Mouse (Mus musculus): ENCODE results near the gene Loxl1. TPM values are rescaled to one million over a fixed set of nuclear protein-coding genes. Genes with fewer than 3 reads are reported as not detected.
A peak's percentile ranks its signal among the peaks of the same experiment; 100 is the strongest.

Gene Loxl1
- polyA plus RNA-seq, 2 experiments = 0.80 to 1.2 TPM

DNA sequence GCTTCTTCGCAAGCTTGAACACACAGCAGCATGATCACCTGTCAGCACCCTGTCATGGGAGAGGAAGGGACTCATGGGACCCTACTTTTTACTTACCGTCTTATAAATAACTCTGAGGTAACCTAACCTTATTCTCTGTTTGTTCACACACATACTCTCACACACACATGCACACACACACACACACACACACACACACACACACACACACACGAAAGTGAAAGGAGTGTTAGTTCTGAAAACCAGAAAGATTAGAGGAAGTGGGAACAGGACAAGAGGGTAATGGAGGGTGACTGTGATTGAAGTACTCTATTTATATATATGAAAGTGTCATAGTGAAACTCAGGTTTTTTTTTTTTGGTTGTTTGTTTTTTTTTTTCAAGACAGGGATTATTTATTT lies 41.9 kb downstream of the Loxl1 start:
- 44% methylated on average over 3 of the region's 3 CpGs for WGBS (ENCODE audit: insufficient replicate concordance)
- H3K4me1 ChIP-seq (replicated peaks; ENCODE audit: control insufficient read depth in 2 of 2, insufficient read depth in 2 of 2, low read length in 1 of 2) = peaks cover 0 to 14% of the 10 kb centered on the region in 2 experiments; a peak in 2 of 4 replicates
- DNase-seq (ENCODE audit: low read depth in 3 of 3, low spot score in 3 of 3) = no peak

DNA sequence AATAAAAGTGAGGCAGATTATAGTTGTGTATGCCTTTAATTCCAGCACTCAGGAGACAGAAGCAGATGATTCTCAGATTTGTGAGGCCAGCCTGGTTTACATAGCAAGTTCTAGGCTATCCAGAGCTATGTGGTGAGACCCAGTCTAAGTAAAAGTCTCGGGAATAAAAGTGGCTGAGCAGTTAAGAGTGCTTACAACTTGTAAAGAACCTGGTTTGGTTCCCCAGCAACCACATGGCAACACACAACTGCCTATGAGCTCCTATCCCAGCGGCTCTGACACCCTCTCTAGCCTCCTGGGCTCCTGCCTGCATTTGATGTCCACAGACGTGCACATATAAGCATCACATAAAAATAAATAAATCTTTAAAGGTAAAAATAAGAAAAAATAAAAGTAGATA lies 42.9 kb downstream of the Loxl1 start:
- no peak overlapping the region for H3K9ac ChIP-seq (replicated peaks)
- no peaks in the 10 kb centered on the region for H3K9me3 ChIP-seq (ENCODE audit: control insufficient read depth, low read length)
- ATAC-seq (ENCODE audit: insufficient read depth) = no peak
- 44% methylated on average over 3 of the region's 3 CpGs for WGBS (ENCODE audit: insufficient replicate concordance)
- H3K4me3 ChIP-seq (ENCODE audit: insufficient read depth in 1 of 2, low read depth in 2 of 2, low read length in 2 of 2) = no peak overlapping the region
- no peaks in the 10 kb centered on the region for H3K27me3 ChIP-seq (ENCODE audit: control insufficient read depth, insufficient read depth, low read length)
- H3K27ac ChIP-seq = no peak overlapping the region
- DNase-seq (ENCODE audit: low read depth in 3 of 3, low spot score in 3 of 3) = no peak
- H3K4me2 ChIP-seq (ENCODE audit: low read depth) = no peak overlapping the region
- peaks cover 0 to 11% of the 10 kb centered on the region in 2 experiments; a peak in 2 of 4 replicates for H3K4me1 ChIP-seq (replicated peaks; ENCODE audit: control insufficient read depth in 2 of 2, insufficient read depth in 2 of 2, low read length in 1 of 2)
- TF ChIP-seq CTCF (IDR thresholded peaks at IDR 0.05; ENCODE audit: low read depth) = no peak
- no peak for TF ChIP-seq EP300 (IDR thresholded peaks at IDR 0.05; ENCODE audit: low read depth)
- no peaks in the 10 kb centered on the region for H3K36me3 ChIP-seq (replicated peaks; ENCODE audit: control insufficient read depth, insufficient read depth, low read depth)

More for the DNA sequence above, 41.9 kb downstream of the Loxl1 start:
- no peaks in the 10 kb centered on the region for H3K27me3 ChIP-seq (ENCODE audit: control insufficient read depth, insufficient read depth, low read length)
- no peak overlapping the region for H3K9ac ChIP-seq (replicated peaks)
- no peak overlapping the region for H3K4me3 ChIP-seq (ENCODE audit: insufficient read depth in 1 of 2, low read depth in 2 of 2, low read length in 2 of 2)
- H3K4me2 ChIP-seq (ENCODE audit: low read depth) = no peak overlapping the region
- H3K9me3 ChIP-seq (ENCODE audit: control insufficient read depth, low read length) = no peaks in the 10 kb centered on the region
- ATAC-seq (ENCODE audit: insufficient read depth) = no peak
- H3K36me3 ChIP-seq (replicated peaks; ENCODE audit: control insufficient read depth, insufficient read depth, low read depth) = no peaks in the 10 kb centered on the region
- H3K27ac ChIP-seq = no peak overlapping the region
- TF ChIP-seq CTCF (IDR thresholded peaks at IDR 0.05; ENCODE audit: low read depth) = no peak
- TF ChIP-seq EP300 (IDR thresholded peaks at IDR 0.05; ENCODE audit: low read depth) = no peak

DNA sequence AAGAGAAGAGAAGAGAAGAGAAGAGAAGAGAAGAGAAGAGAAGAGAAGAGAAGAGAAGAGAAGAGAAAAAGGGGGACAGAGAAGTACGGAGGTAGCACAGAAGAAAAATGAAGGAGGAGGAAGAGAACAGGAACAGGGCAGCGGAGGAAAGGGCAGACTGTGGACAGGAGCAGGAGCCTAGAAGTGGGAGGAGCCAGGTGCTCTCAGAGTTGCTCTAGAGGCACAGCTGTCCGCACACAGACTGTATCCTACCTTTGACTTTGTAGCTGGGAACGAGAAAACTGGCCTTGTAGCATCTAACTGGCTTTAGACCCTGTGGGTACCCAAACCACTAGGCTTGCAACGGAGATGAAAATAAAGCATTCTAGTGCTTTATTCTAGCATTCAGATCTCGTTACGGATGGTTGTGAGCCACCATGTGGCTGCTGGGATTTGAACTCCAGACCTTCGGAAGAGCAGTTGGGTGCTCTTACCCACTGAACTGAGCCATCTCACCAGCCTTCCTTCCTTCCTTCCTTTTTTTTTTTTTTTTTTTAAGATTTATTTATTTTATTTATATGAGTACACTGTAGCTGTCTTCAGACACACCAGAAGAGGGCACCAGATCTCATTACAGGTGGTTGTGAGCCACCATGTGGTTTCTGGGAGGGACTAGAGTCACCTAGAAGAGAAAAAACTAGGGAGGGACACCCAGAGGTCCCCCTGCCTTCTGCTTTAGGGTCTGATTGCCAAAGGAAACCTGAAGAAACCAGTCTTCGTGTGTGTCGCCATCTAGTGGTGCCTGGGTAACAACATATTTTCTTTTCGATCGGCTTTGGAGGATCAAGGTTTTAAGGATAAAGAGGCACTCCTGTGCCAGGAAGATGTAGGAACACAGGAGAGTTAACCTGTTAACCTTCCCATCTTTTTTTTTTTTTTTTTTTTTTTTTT lies 44.3 kb downstream of the Loxl1 start:
- no peak overlapping the region for H3K4me3 ChIP-seq (ENCODE audit: insufficient read depth in 1 of 2, low read depth in 2 of 2, low read length in 2 of 2)
- ATAC-seq (ENCODE audit: insufficient read depth) = no peak

DNA sequence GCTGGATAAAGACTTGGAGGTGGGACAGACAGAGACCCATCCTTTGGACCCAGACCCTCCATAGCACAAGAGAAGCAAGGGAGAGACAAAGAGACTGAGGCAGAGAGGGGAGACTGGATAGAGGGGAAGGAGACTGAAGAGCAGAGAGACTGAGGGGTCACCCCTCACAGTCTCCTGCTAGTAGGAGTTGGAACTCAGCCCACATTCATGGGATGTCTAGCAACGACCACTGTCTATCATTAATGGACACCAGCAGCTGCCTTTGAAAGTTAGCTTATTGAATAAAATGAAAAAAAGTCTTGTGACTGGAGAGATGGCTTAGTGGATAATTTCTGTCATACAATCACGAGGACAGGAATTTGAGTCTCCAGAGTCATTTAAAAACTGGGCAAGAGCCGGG lies 45.9 kb downstream of the Loxl1 start:
- H3K36me3 ChIP-seq (replicated peaks; ENCODE audit: control insufficient read depth, insufficient read depth, low read depth) = no peaks in the 10 kb centered on the region
- TF ChIP-seq CTCF (IDR thresholded peaks at IDR 0.05; ENCODE audit: low read depth) (no peak), EP300 (IDR thresholded peaks at IDR 0.05; ENCODE audit: low read depth) (no peak)
- peak overlapping the region; percentile 12; the same call in 1 of the 2 replicates for H3K27ac ChIP-seq
- no peak overlapping the region for H3K9ac ChIP-seq (replicated peaks)
- H3K4me3 ChIP-seq (ENCODE audit: insufficient read depth in 1 of 2, low read depth in 2 of 2, low read length in 2 of 2) = no peak overlapping the region
- ATAC-seq (ENCODE audit: insufficient read depth) (no peak), DNase-seq (ENCODE audit: low read depth in 3 of 3, low spot score in 3 of 3) (no peak)
- H3K4me1 ChIP-seq (replicated peaks; ENCODE audit: control insufficient read depth in 2 of 2, insufficient read depth in 2 of 2, low read length in 1 of 2) = peaks cover 0 to 10% of the 10 kb centered on the region in 2 experiments; a peak in 2 of 4 replicates
- 53% methylated on average over 3 of the region's 3 CpGs for WGBS (ENCODE audit: insufficient replicate concordance)
- H3K27me3 ChIP-seq (ENCODE audit: control insufficient read depth, insufficient read depth, low read length) = no peaks in the 10 kb centered on the region
- H3K9me3 ChIP-seq (ENCODE audit: control insufficient read depth, low read length) = no peaks in the 10 kb centered on the region
- no peak overlapping the region for H3K4me2 ChIP-seq (ENCODE audit: low read depth)

More for the DNA sequence above, 44.3 kb downstream of the Loxl1 start:
- DNase-seq (ENCODE audit: low read depth in 3 of 3, low spot score in 3 of 3) = peak in 2 of 3 experiments; percentile 53 to 60
- no peak for TF ChIP-seq EP300 (IDR thresholded peaks at IDR 0.05; ENCODE audit: low read depth)
- TF ChIP-seq CTCF (IDR thresholded peaks at IDR 0.05; ENCODE audit: low read depth) = peak; percentile 83
- no peak overlapping the region for H3K9ac ChIP-seq (replicated peaks)
- 35% methylated on average over 12 of the region's 12 CpGs for WGBS (ENCODE audit: insufficient replicate concordance)
- no peak overlapping the region for H3K4me2 ChIP-seq (ENCODE audit: low read depth)
- no peaks in the 10 kb centered on the region for H3K9me3 ChIP-seq (ENCODE audit: control insufficient read depth, low read length)
- H3K36me3 ChIP-seq (replicated peaks; ENCODE audit: control insufficient read depth, insufficient read depth, low read depth) = no peaks in the 10 kb centered on the region
- H3K27ac ChIP-seq = no peak overlapping the region
- H3K27me3 ChIP-seq (ENCODE audit: control insufficient read depth, insufficient read depth, low read length) = no peaks in the 10 kb centered on the region
- H3K4me1 ChIP-seq (replicated peaks; ENCODE audit: control insufficient read depth in 2 of 2, insufficient read depth in 2 of 2, low read length in 1 of 2) = peaks cover 0 to 10% of the 10 kb centered on the region in 2 experiments; a peak in 2 of 4 replicates

DNA sequence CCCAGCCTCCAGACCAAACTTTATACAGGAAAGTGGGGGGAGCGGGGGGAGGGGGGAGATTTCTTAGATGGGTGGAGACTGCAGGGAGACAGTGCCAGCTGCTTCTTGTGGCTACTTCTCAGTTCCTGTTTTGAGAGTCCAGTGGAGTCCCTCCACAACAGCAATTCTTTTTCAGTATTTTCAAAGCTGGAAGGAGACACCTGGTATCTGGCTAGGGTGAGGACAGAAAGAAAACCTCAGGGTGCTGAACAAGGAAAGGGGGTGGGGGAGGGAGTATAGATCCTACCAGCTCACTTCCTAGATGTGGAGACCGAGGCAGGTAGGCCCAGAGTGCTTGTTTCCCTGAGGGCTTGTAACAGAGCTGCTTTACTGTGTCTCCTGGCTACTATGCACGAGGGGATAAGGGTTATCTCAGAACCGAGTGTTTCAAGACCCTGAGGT lies 46.4 kb downstream of the Loxl1 start:
- no peak overlapping the region for H3K9ac ChIP-seq (replicated peaks)
- H3K27me3 ChIP-seq (ENCODE audit: control insufficient read depth, insufficient read depth, low read length) = no peaks in the 10 kb centered on the region
- no peak overlapping the region for H3K4me3 ChIP-seq (ENCODE audit: insufficient read depth in 1 of 2, low read depth in 2 of 2, low read length in 2 of 2)
- no peaks in the 10 kb centered on the region for H3K36me3 ChIP-seq (replicated peaks; ENCODE audit: control insufficient read depth, insufficient read depth, low read depth)
- no peaks in the 10 kb centered on the region for H3K9me3 ChIP-seq (ENCODE audit: control insufficient read depth, low read length)
- DNase-seq (ENCODE audit: low read depth in 3 of 3, low spot score in 3 of 3) = no peak
- peak overlapping the region; percentile 12; the same call in 1 of the 2 replicates for H3K27ac ChIP-seq
- H3K4me1 ChIP-seq (replicated peaks; ENCODE audit: control insufficient read depth in 2 of 2, insufficient read depth in 2 of 2, low read length in 1 of 2) = peaks cover 0 to 10% of the 10 kb centered on the region in 2 experiments; a peak in 2 of 4 replicates
- no peak overlapping the region for H3K4me2 ChIP-seq (ENCODE audit: low read depth)
- TF ChIP-seq CTCF (IDR thresholded peaks at IDR 0.05; ENCODE audit: low read depth) (no peak), EP300 (IDR thresholded peaks at IDR 0.05; ENCODE audit: low read depth) (no peak)
- 11% methylated on average over 4 of the region's 4 CpGs for WGBS (ENCODE audit: insufficient replicate concordance)
- no peak for ATAC-seq (ENCODE audit: insufficient read depth)

All from liver, embryonic 14.5 days (tissue).